Mouse (Mus musculus): ENCODE data around the gene Ldb2. TPM values are rescaled to one million over a fixed set of nuclear protein-coding genes. Genes with fewer than 3 reads are reported as not detected.

Gene Ldb2
- polyA plus RNA-seq, 1 experiment from 2014 or later, result 24.9 TPM

DNA sequence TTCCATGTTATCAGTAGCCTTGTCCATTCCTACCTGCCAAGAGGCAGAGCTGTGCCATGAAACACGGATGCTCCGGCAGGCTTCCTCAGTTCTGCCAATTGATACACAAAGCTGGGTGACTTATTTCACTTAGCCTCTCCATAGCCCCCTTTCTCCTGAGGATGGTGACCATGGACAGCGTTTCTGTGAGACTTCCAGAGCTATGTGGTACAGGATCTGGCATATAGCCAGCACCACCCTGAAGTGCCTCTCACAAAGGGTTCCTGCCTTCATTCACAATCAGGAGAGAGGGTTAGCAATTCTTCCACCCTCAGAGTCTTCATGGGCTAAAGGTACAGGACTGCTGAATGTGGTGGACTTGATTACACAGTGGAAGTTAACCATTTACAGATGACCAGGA is 270.0 kb downstream of the Ldb2 start:
- H3K4me2 ChIP-seq (ENCODE audit: low read depth), result no peak overlapping the region
- no peak overlapping the region for H3K27ac ChIP-seq (ENCODE audit: low read depth, low read length)
- no peak for ATAC-seq (ENCODE audit: insufficient read depth, low FRiP score, low TSS enrichment)
- WGBS, result 82% methylated on average over 3 of the region's 3 CpGs
- no peaks in the 10 kb centered on the region for H3K9me3 ChIP-seq (ENCODE audit: control insufficient read depth, low read length)
- H3K36me3 ChIP-seq (ENCODE audit: control insufficient read depth, insufficient read depth, low read length), result no peaks in the 10 kb centered on the region
- H3K4me3 ChIP-seq (ENCODE audit: low read depth, low read length), result no peak overlapping the region
- no peaks in the 10 kb centered on the region for H3K27me3 ChIP-seq (ENCODE audit: control insufficient read depth, insufficient read depth, low read length)
- H3K9ac ChIP-seq (ENCODE audit: low read length), result no peak overlapping the region
- H3K4me1 ChIP-seq (ENCODE audit: control insufficient read depth, insufficient read depth, low read length), result no peaks in the 10 kb centered on the region
- no peak for DNase-seq (ENCODE audit: low spot score)

- no peak overlapping the region for H3K4me3 ChIP-seq (ENCODE audit: low read depth, low read length)
- no peaks in the 10 kb centered on the region for H3K4me1 ChIP-seq (ENCODE audit: control insufficient read depth, insufficient read depth, low read length)
- ATAC-seq (ENCODE audit: insufficient read depth, low FRiP score, low TSS enrichment) (no peak), DNase-seq (ENCODE audit: low spot score) (no peak)
- no peaks in the 10 kb centered on the region for H3K36me3 ChIP-seq (ENCODE audit: control insufficient read depth, insufficient read depth, low read length)
- H3K4me2 ChIP-seq (ENCODE audit: low read depth), result no peak overlapping the region
- 98% methylated on average over 1 of the region's 1 CpGs for WGBS
- H3K9ac ChIP-seq (ENCODE audit: low read length), result no peak overlapping the region
- H3K9me3 ChIP-seq (ENCODE audit: control insufficient read depth, low read length), result no peaks in the 10 kb centered on the region
- no peak overlapping the region for H3K27ac ChIP-seq (ENCODE audit: low read depth, low read length)
- no peaks in the 10 kb centered on the region for H3K27me3 ChIP-seq (ENCODE audit: control insufficient read depth, insufficient read depth, low read length)
Observed at GRCm38 (mm10) chr5:44529001-44529400, 270.5 kb downstream of the Ldb2 start.

DNA sequence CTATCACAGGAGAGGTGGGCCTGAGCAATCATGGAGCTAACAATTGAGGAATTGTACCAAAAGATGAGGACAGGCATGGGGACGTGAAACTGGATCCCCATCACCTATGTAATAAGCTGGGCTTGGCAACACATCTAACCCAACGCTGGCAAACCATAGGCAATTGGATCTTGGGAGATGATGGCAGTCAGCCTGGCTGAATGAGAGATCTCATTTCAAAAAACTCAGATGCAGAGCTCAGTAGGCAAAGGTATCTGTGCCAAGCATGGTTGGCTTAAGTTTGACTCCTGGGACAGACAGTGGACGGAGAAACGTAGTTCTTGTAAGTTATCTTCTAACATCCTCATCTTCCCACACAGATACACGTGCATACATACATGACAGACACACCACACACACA is 294.3 kb downstream of the Ldb2 start:
- Histone ChIP-seq H3K4me1 (ENCODE audit: control insufficient read depth, insufficient read depth, low read length) (no peaks in the 10 kb centered on the region), H3K9ac (ENCODE audit: low read length) (no peak overlapping the region), H3K27ac (ENCODE audit: low read depth, low read length) (no peak overlapping the region), H3K36me3 (ENCODE audit: control insufficient read depth, insufficient read depth, low read length) (no peaks in the 10 kb centered on the region), H3K9me3 (ENCODE audit: control insufficient read depth, low read length) (no peaks in the 10 kb centered on the region), H3K4me3 (ENCODE audit: low read depth, low read length) (no peak overlapping the region), H3K27me3 (ENCODE audit: control insufficient read depth, insufficient read depth, low read length) (no peaks in the 10 kb centered on the region), H3K4me2 (ENCODE audit: low read depth) (no peak overlapping the region)
- 88% methylated on average over 5 of the region's 5 CpGs for WGBS
- ATAC-seq (ENCODE audit: insufficient read depth, low FRiP score, low TSS enrichment), result no peak
- DNase-seq (ENCODE audit: low spot score), result no peak

- no peak overlapping the region for H3K27ac ChIP-seq (ENCODE audit: low read depth, low read length)
- H3K4me1 ChIP-seq (ENCODE audit: control insufficient read depth, insufficient read depth, low read length), result no peaks in the 10 kb centered on the region
- WGBS, result 86% methylated on average over 5 of the region's 5 CpGs
- DNase-seq (ENCODE audit: low spot score) (no peak), ATAC-seq (ENCODE audit: insufficient read depth, low FRiP score, low TSS enrichment) (no peak)
- H3K4me3 ChIP-seq (ENCODE audit: low read depth, low read length), result no peak overlapping the region
- H3K4me2 ChIP-seq (ENCODE audit: low read depth), result no peak overlapping the region
- no peak overlapping the region for H3K9ac ChIP-seq (ENCODE audit: low read length)
- H3K36me3 ChIP-seq (ENCODE audit: control insufficient read depth, insufficient read depth, low read length), result no peaks in the 10 kb centered on the region
- H3K9me3 ChIP-seq (ENCODE audit: control insufficient read depth, low read length), result no peaks in the 10 kb centered on the region
- H3K27me3 ChIP-seq (ENCODE audit: control insufficient read depth, insufficient read depth, low read length), result no peaks in the 10 kb centered on the region
Observed at GRCm38 (mm10) chr5:44504786-44505185, 294.7 kb downstream of the Ldb2 start.

DNA sequence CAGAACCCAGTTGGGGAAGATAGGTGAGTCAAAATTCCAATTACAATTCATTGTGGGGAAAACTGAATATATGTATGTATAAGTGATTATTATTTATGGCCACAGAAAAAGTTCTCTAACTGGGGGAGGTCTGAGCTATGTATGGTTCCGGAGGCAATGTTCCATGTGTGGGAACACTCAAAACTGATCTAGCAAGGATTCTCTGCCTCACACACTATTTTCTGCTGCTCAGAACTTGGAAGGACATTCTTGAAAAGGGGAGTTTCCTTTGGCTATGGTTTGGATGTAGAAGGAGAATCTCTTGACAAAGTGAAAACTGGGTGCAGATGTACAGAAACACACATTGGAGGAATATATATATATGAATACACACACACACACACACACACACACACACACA is 301.3 kb downstream of the Ldb2 start:
- Histone ChIP-seq H3K36me3 (ENCODE audit: control insufficient read depth, insufficient read depth, low read length) (no peaks in the 10 kb centered on the region), H3K4me1 (ENCODE audit: control insufficient read depth, insufficient read depth, low read length) (no peaks in the 10 kb centered on the region), H3K9me3 (ENCODE audit: control insufficient read depth, low read length) (no peaks in the 10 kb centered on the region), H3K9ac (ENCODE audit: low read length) (no peak overlapping the region), H3K4me2 (ENCODE audit: low read depth) (no peak overlapping the region), H3K27ac (ENCODE audit: low read depth, low read length) (no peak overlapping the region), H3K4me3 (ENCODE audit: low read depth, low read length) (no peak overlapping the region), H3K27me3 (ENCODE audit: control insufficient read depth, insufficient read depth, low read length) (no peaks in the 10 kb centered on the region)
- 97% methylated on average over 1 of the region's 1 CpGs for WGBS
- no peak for DNase-seq (ENCODE audit: low spot score)
- no peak for ATAC-seq (ENCODE audit: insufficient read depth, low FRiP score, low TSS enrichment)

DNA sequence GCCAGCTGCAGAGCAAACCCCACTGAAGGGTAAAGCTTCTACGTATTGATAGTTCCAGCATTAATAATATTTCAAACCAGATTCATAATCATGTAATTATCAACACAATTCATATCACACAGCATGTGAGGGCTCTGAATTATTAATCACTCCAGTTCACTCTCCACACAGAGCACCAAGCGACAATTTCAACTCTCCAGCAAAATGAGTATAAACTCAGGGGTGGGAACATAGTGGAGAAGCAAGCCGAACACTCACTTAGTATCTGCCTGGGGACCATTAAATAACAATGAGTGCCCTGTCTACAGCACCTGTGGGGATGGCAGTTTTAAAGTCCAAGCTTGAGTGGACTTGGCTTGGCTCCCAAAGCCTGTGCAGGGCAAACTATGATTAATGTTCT is 302.6 kb downstream of the Ldb2 start:
- no peak overlapping the region for H3K4me3 ChIP-seq (ENCODE audit: low read depth, low read length)
- no peaks in the 10 kb centered on the region for H3K27me3 ChIP-seq (ENCODE audit: control insufficient read depth, insufficient read depth, low read length)
- H3K4me1 ChIP-seq (ENCODE audit: control insufficient read depth, insufficient read depth, low read length), result no peaks in the 10 kb centered on the region
- no peaks in the 10 kb centered on the region for H3K36me3 ChIP-seq (ENCODE audit: control insufficient read depth, insufficient read depth, low read length)
- ATAC-seq (ENCODE audit: insufficient read depth, low FRiP score, low TSS enrichment), result no peak
- no peak overlapping the region for H3K9ac ChIP-seq (ENCODE audit: low read length)
- WGBS, result 82% methylated on average over 3 of the region's 3 CpGs
- H3K4me2 ChIP-seq (ENCODE audit: low read depth), result no peak overlapping the region
- no peak overlapping the region for H3K27ac ChIP-seq (ENCODE audit: low read depth, low read length)
- H3K9me3 ChIP-seq (ENCODE audit: control insufficient read depth, low read length), result no peaks in the 10 kb centered on the region
- DNase-seq (ENCODE audit: low spot score), result no peak

DNA sequence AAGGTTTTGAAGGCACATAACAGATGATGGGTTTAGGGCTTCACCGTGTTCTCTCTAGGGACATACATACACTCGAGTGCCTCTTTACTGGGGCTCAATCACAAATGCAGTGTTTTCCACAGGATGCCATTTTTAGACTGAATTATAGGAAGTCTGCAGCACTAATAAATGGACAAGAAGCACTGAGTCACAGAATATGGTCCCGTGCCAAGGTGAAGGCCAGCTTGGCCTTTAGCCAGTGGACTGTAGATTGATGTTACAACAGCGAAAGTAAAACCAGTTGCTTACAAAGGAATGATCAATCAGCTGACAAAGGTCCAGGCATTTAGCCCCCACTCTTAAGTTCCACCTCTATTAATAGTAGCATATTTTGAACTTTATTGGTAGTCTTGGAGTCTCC is 304.4 kb downstream of the Ldb2 start:
- no peaks in the 10 kb centered on the region for H3K4me1 ChIP-seq (ENCODE audit: control insufficient read depth, insufficient read depth, low read length)
- H3K9ac ChIP-seq (ENCODE audit: low read length), result no peak overlapping the region
- H3K4me2 ChIP-seq (ENCODE audit: low read depth), result no peak overlapping the region
- no peaks in the 10 kb centered on the region for H3K36me3 ChIP-seq (ENCODE audit: control insufficient read depth, insufficient read depth, low read length)
- no peak overlapping the region for H3K4me3 ChIP-seq (ENCODE audit: low read depth, low read length)
- no peaks in the 10 kb centered on the region for H3K9me3 ChIP-seq (ENCODE audit: control insufficient read depth, low read length)
- H3K27ac ChIP-seq (ENCODE audit: low read depth, low read length), result no peak overlapping the region
- 86% methylated on average over 4 of the region's 4 CpGs for WGBS
- H3K27me3 ChIP-seq (ENCODE audit: control insufficient read depth, insufficient read depth, low read length), result no peaks in the 10 kb centered on the region
- ATAC-seq (ENCODE audit: insufficient read depth, low FRiP score, low TSS enrichment) (no peak), DNase-seq (ENCODE audit: low spot score) (no peak)

DNA sequence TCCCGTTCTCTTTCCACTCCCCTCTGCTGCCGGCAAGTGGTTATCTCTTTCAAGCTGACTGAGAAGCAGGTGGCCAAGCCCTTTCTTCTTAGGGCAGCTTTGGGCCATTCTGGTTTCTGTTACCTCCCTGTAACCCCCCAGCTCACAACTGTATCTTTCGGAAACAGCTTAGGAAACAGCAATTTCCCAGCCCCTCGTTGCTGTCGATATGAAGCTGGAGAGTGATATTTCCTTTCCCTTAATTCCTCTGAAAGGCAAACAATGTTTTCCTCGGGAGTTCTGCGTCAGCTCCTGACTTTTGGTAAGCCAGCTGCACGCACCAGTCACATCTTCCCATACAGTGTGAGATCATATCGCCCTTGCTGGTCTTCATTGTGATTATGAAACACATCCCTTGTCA is 305.3 kb downstream of the Ldb2 start:
- WGBS, result 69% methylated on average over 9 of the region's 9 CpGs
- Histone ChIP-seq H3K9ac (ENCODE audit: low read length) (no peak overlapping the region), H3K4me3 (ENCODE audit: low read depth, low read length) (no peak overlapping the region), H3K27ac (ENCODE audit: low read depth, low read length) (no peak overlapping the region), H3K36me3 (ENCODE audit: control insufficient read depth, insufficient read depth, low read length) (no peaks in the 10 kb centered on the region), H3K9me3 (ENCODE audit: control insufficient read depth, low read length) (no peaks in the 10 kb centered on the region), H3K4me1 (ENCODE audit: control insufficient read depth, insufficient read depth, low read length) (no peaks in the 10 kb centered on the region), H3K4me2 (ENCODE audit: low read depth) (no peak overlapping the region), H3K27me3 (ENCODE audit: control insufficient read depth, insufficient read depth, low read length) (no peaks in the 10 kb centered on the region)
- no peak for DNase-seq (ENCODE audit: low spot score)
- no peak for ATAC-seq (ENCODE audit: insufficient read depth, low FRiP score, low TSS enrichment)

- DNase-seq (ENCODE audit: low spot score), result no peak
Observed at GRCm38 (mm10) chr5:44491526-44491925, 308.0 kb downstream of the Ldb2 start.

More at GRCm38 (mm10) chr5:44491526-44491925, 308.0 kb downstream of the Ldb2 start:
- Histone ChIP-seq H3K9me3 (ENCODE audit: control insufficient read depth, low read length) (no peaks in the 10 kb centered on the region), H3K9ac (ENCODE audit: low read length) (no peak overlapping the region), H3K36me3 (ENCODE audit: control insufficient read depth, insufficient read depth, low read length) (no peaks in the 10 kb centered on the region), H3K4me3 (ENCODE audit: low read depth, low read length) (no peak overlapping the region), H3K27ac (ENCODE audit: low read depth, low read length) (no peak overlapping the region), H3K27me3 (ENCODE audit: control insufficient read depth, insufficient read depth, low read length) (no peaks in the 10 kb centered on the region), H3K4me2 (ENCODE audit: low read depth) (no peak overlapping the region), H3K4me1 (ENCODE audit: control insufficient read depth, insufficient read depth, low read length) (no peaks in the 10 kb centered on the region)
- no peak for ATAC-seq (ENCODE audit: insufficient read depth, low FRiP score, low TSS enrichment)
- 95% methylated on average over 1 of the region's 1 CpGs for WGBS
